In genomic region chr5:111444361-111444760, GRCm38 (mm10) we compare ENCODE assay signal across 33 mouse cellular contexts. TPM values are rescaled to one million over a fixed set of nuclear protein-coding genes. Genes with fewer than 3 reads are reported as not detected.
DNase-seq lines count a peak whose midpoint lies in the region; ATAC-seq lines count a peak whose summit lies in the region.
"Had no signal": no experiment of that assay in that cellular context is flagged by ENCODE, and none has a peak within 500 bp of the region (broad histone marks: within the 10 kb centered on the region; RNA-seq: fewer than 3 reads in every experiment).

No protein-coding gene starts in this region.

- 90% methylated on average over 4 of the region's 4 CpGs for WGBS in forebrain, embryonic 10.5 days
- WGBS in forebrain, embryonic 11.5 days, result 93% methylated on average over 4 of the region's 4 CpGs
- WGBS in hindbrain, embryonic 13.5 days, result 89% methylated on average over 4 of the region's 4 CpGs
- 84% methylated on average over 4 of the region's 4 CpGs for WGBS in hindbrain, embryonic 16.5 days
- 84% methylated on average over 4 of the region's 4 CpGs for WGBS in hindbrain, embryonic 14.5 days

- no peaks in the 10 kb centered on the region for H3K27me3 ChIP-seq in forebrain, embryonic 10.5 days (ENCODE audit: poor library complexity, severe bottlenecking)
- H3K27me3 ChIP-seq in forebrain, embryonic 11.5 days (ENCODE audit: control insufficient read depth, insufficient read depth, low read length), result no peaks in the 10 kb centered on the region
- H3K27me3 ChIP-seq in hindbrain, embryonic 13.5 days, result no peaks in the 10 kb centered on the region
- no peaks in the 10 kb centered on the region for H3K27me3 ChIP-seq in hindbrain, embryonic 16.5 days (replicated peaks; ENCODE audit: control insufficient read depth, insufficient read depth, low read length)
- no peaks in the 10 kb centered on the region for H3K27me3 ChIP-seq in hindbrain, embryonic 14.5 days (ENCODE audit: control insufficient read depth, insufficient read depth, low read length)
- H3K27me3 ChIP-seq: heart, embryonic 13.5 days; hindbrain, embryonic 15.5 days; intestine, embryonic 15.5 days; limb, embryonic 15.5 days; liver, embryonic 15.5 days; neural tube, embryonic 12.5 days had no signal

- 0 out of 2 replicates have a peak overlapping the region, but pooled peaks have one; percentile 2 for H3K27ac ChIP-seq in forebrain, embryonic 10.5 days
- no peak overlapping the region for H3K27ac ChIP-seq in forebrain, embryonic 11.5 days (ENCODE audit: low read depth, low read length)
- H3K27ac ChIP-seq in hindbrain, embryonic 13.5 days, result peak overlapping the region; percentile 55; the same call in 1 of the 2 replicates
- H3K27ac ChIP-seq in hindbrain, embryonic 16.5 days (ENCODE audit: low read depth, low read length), result no peak overlapping the region
- 0 out of 2 replicates have a peak overlapping the region, but pooled peaks have one; percentile 9 for H3K27ac ChIP-seq in hindbrain, embryonic 14.5 days
- H3K27ac ChIP-seq: heart, adult 2 months; heart, embryonic 13.5 days; hindbrain, embryonic 15.5 days; intestine, embryonic 15.5 days; kidney, postnatal 0 days; limb, embryonic 15.5 days; liver, embryonic 15.5 days; neural tube, embryonic 12.5 days; stomach, postnatal 0 days had no signal

- no peak for DNase-seq in forebrain, embryonic 10.5 days (ENCODE audit: extremely low spot score, low spot score)
- no peak for DNase-seq in forebrain, embryonic 11.5 days (ENCODE audit: low spot score)
- peak; percentile 79 for DNase-seq in fat pad, adult 2 months (ENCODE audit: extremely low read depth, low read depth, low spot score)
- DNase-seq in hindbrain, embryonic 14.5 days (ENCODE audit: low spot score), result no peak
- no peak for DNase-seq in heart, postnatal 4 days
- DNase-seq: adrenal gland, postnatal 14 days; cerebellum, adult 11 months; cerebellum, adult 9-11 months; embryo, embryonic 11 days; gastrocnemius, postnatal 25 days; heart, adult 2 months; heart, postnatal 10 days; lung, embryonic 14.5 days; lung, postnatal 14 days; right cerebral cortex, postnatal 4 days; thymus, adult 18-20 months; thymus, postnatal 25 days had no signal

- H3K36me3 ChIP-seq in forebrain, embryonic 10.5 days (replicated peaks), result peaks cover 99% of the 10 kb centered on the region
- no peaks in the 10 kb centered on the region; the same call in 1 of the 2 replicates for H3K36me3 ChIP-seq in forebrain, embryonic 11.5 days (ENCODE audit: control insufficient read depth, insufficient read depth, low read length)
- peaks cover 23% of the 10 kb centered on the region for H3K36me3 ChIP-seq in hindbrain, embryonic 13.5 days
- H3K36me3 ChIP-seq in hindbrain, embryonic 16.5 days (ENCODE audit: control insufficient read depth, insufficient read depth, low read length), result no peaks in the 10 kb centered on the region
- peaks cover 10% of the 10 kb centered on the region for H3K36me3 ChIP-seq in hindbrain, embryonic 14.5 days (replicated peaks; ENCODE audit: control insufficient read depth, insufficient read depth)
- H3K36me3 ChIP-seq: hindbrain, embryonic 15.5 days; intestine, embryonic 15.5 days; liver, embryonic 15.5 days had no signal

- peaks cover 86% of the 10 kb centered on the region for H3K4me1 ChIP-seq in forebrain, embryonic 10.5 days
- H3K4me1 ChIP-seq in forebrain, embryonic 11.5 days (replicated peaks; ENCODE audit: control insufficient read depth, insufficient read depth, low read length), result peaks cover 25% of the 10 kb centered on the region
- peaks cover 56% of the 10 kb centered on the region for H3K4me1 ChIP-seq in hindbrain, embryonic 13.5 days (replicated peaks)
- H3K4me1 ChIP-seq in hindbrain, embryonic 16.5 days (ENCODE audit: control insufficient read depth, insufficient read depth, low read depth, low read length), result peaks cover 5% of the 10 kb centered on the region; the same call in 1 of the 2 replicates
- H3K4me1 ChIP-seq in hindbrain, embryonic 14.5 days (replicated peaks; ENCODE audit: control insufficient read depth, insufficient read depth, low read length), result peaks cover 13% of the 10 kb centered on the region; the same call in 1 of the 2 replicates

- H3K9ac ChIP-seq in forebrain, embryonic 11.5 days (ENCODE audit: low read length), result no peak overlapping the region
- H3K9ac ChIP-seq in hindbrain, embryonic 13.5 days, result no peak overlapping the region
- no peak overlapping the region for H3K9ac ChIP-seq in hindbrain, embryonic 16.5 days (ENCODE audit: low read depth, low read length)
- no peak overlapping the region for H3K9ac ChIP-seq in hindbrain, embryonic 14.5 days
- H3K9ac ChIP-seq: heart, embryonic 13.5 days; hindbrain, embryonic 15.5 days; intestine, embryonic 15.5 days; limb, embryonic 15.5 days; liver, embryonic 15.5 days; lung, embryonic 14.5 days; neural tube, embryonic 12.5 days had no signal

- H3K9me3 ChIP-seq in forebrain, embryonic 10.5 days, result no peaks in the 10 kb centered on the region
- H3K9me3 ChIP-seq in forebrain, embryonic 11.5 days (ENCODE audit: control insufficient read depth, low read length), result no peaks in the 10 kb centered on the region
- H3K9me3 ChIP-seq in hindbrain, embryonic 13.5 days, result no peaks in the 10 kb centered on the region
- no peaks in the 10 kb centered on the region for H3K9me3 ChIP-seq in hindbrain, embryonic 16.5 days (ENCODE audit: control insufficient read depth, low read length)
- no peaks in the 10 kb centered on the region for H3K9me3 ChIP-seq in hindbrain, embryonic 14.5 days (ENCODE audit: control insufficient read depth, low read length)
- H3K9me3 ChIP-seq: heart, embryonic 13.5 days; hindbrain, embryonic 15.5 days; intestine, embryonic 15.5 days; limb, embryonic 10.5 days; limb, embryonic 15.5 days; liver, embryonic 15.5 days; neural tube, embryonic 12.5 days had no signal

- no peak for ATAC-seq in forebrain, embryonic 11.5 days (replicated peaks; ENCODE audit: low FRiP score)
- ATAC-seq in hindbrain, embryonic 13.5 days (ENCODE audit: low FRiP score), result no peak
- no peak for ATAC-seq in hindbrain, embryonic 16.5 days
- ATAC-seq in hindbrain, embryonic 14.5 days (ENCODE audit: low FRiP score), result no peak
- no peak for ATAC-seq in activated CD4-positive, CD25-positive, alpha-beta regulatory T cell, adult 4 months
- ATAC-seq: intestine, embryonic 15.5 days; Patski had no signal

- H3K4me2 ChIP-seq in forebrain, embryonic 11.5 days (ENCODE audit: low read depth, low read length, severe bottlenecking), result no peak overlapping the region
- no peak overlapping the region for H3K4me2 ChIP-seq in hindbrain, embryonic 13.5 days
- no peak overlapping the region for H3K4me2 ChIP-seq in hindbrain, embryonic 16.5 days (ENCODE audit: low read length)
- H3K4me2 ChIP-seq in hindbrain, embryonic 14.5 days (replicated peaks), result no peak overlapping the region
- H3K4me2 ChIP-seq: heart, embryonic 13.5 days; hindbrain, embryonic 15.5 days; intestine, embryonic 15.5 days; limb, embryonic 15.5 days; liver, embryonic 15.5 days; lung, embryonic 14.5 days; neural tube, embryonic 12.5 days had no signal

- H3K4me3 ChIP-seq in forebrain, embryonic 10.5 days, result no peak overlapping the region
- H3K4me3 ChIP-seq in forebrain, embryonic 11.5 days (ENCODE audit: low read depth, low read length), result no peak overlapping the region
- no peak overlapping the region for H3K4me3 ChIP-seq in hindbrain, embryonic 13.5 days
- H3K4me3 ChIP-seq in hindbrain, embryonic 16.5 days (ENCODE audit: low read length), result no peak overlapping the region
- no peak overlapping the region for H3K4me3 ChIP-seq in hindbrain, embryonic 14.5 days (replicated peaks; ENCODE audit: low read length)
- H3K4me3 ChIP-seq: erythroblast, embryonic 14.5 days; heart, adult 2 months; heart, embryonic 13.5 days; hindbrain, embryonic 15.5 days; intestine, embryonic 15.5 days; limb, embryonic 10.5 days; limb, embryonic 15.5 days; liver, embryonic 15.5 days; myocyte; neural tube, embryonic 12.5 days had no signal

RNA-seq across cellular contexts. Expression of gene Mn1, which starts 27.2 kb away (rescaled TPM):
- polyA plus RNA-seq in forebrain, embryonic 10.5 days (2016; fragmentation: Nextera tagmentation; extraction: Ambion mirVana), result 36.5 and 40.0 TPM in 2 replicates
- 50.9 and 51.9 TPM in 2 replicates for polyA plus RNA-seq in forebrain, embryonic 11.5 days (2014; fragmentation: Nextera tagmentation; extraction: Ambion mirVana)
- 46.7 and 49.2 TPM in 2 replicates for polyA plus RNA-seq in hindbrain, embryonic 13.5 days (2015; fragmentation: Nextera tagmentation; extraction: Ambion mirVana)
- 22.3 and 35.8 TPM in 2 replicates for polyA plus RNA-seq in hindbrain, embryonic 16.5 days (2015; fragmentation: Nextera tagmentation; extraction: Ambion mirVana)
- polyA plus RNA-seq in hindbrain, embryonic 14.5 days (2014; fragmentation: Nextera tagmentation; extraction: Ambion mirVana), result 27.8 and 28.6 TPM in 2 replicates
- 10 to 100 TPM; 16.5 to 17.7 TPM for total RNA-seq in heart, postnatal 4 days (2021)
- not detected for polyA plus RNA-seq in activated CD4-positive, CD25-positive, alpha-beta regulatory T cell, adult 4 months (2017; shearing (Covaris generic))
- total RNA-seq: MEL had no signal

Comparison
In these comparisons a context has a peak if more than half of its experiments do, and no peak if none do; other contexts are left out.
1. H3K27ac ChIP-seq: peak in forebrain, embryonic 10.5 days (single experiment), hindbrain, embryonic 13.5 days (single experiment) and hindbrain, embryonic 14.5 days (single experiment); none in forebrain, embryonic 11.5 days (single experiment) and hindbrain, embryonic 16.5 days (single experiment).
2. RNA of gene Mn1, which starts 27.2 kb away (polyA plus RNA-seq): 50.9 to 51.9 TPM in forebrain, embryonic 11.5 days, 46.7 to 49.2 TPM in hindbrain, embryonic 13.5 days, 36.5 to 40.0 TPM in forebrain, embryonic 10.5 days, 27.8 to 28.6 TPM in hindbrain, embryonic 14.5 days and 22.3 to 35.8 TPM in hindbrain, embryonic 16.5 days; not detected in activated CD4-positive, CD25-positive, alpha-beta regulatory T cell, adult 4 months; every median in the first group is over 10 times any median in the second.